Comparison of ENCODE assay signal across 8 mouse cellular contexts in the genomic region with DNA sequence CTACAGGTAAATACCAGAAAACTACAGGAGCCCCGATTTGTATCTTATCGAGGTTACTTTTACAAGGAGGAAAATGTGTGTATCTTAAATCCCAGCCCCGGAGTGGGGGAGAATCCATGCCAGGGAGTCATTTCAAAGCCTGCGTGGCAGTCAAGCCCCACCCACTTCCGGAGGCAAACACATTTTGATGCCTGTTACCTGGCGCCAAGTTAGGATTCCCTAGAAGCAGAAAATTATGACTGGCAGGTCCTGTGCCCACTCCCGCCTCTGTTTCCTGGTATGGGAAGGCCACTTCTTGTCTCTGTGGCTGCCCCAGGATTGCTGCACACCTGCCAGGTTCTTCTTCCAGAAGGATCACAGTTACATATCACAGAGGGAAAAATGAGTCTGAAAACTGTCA. TPM values are rescaled to one million over a fixed set of nuclear protein-coding genes. Genes with fewer than 3 reads are reported as not detected.
DNase-seq lines count a peak whose midpoint lies in the region; ATAC-seq and TF ChIP-seq lines count a peak whose summit lies in the region.

No protein-coding gene starts in this region.

- peak overlapping the region; percentile 34 for H3K27ac ChIP-seq in bone marrow, adult 2 months (ENCODE audit: control insufficient read depth, insufficient read depth, low read depth, low read length, poor library complexity)
- no peak overlapping the region for H3K27ac ChIP-seq in intestine, embryonic 14.5 days (ENCODE audit: low read depth)

- peaks cover 60% of the 10 kb centered on the region for H3K4me1 ChIP-seq in erythroblast, embryonic 14.5 days (ENCODE audit: control insufficient read depth)
- H3K4me1 ChIP-seq in bone marrow, adult 2 months (ENCODE audit: control insufficient read depth, insufficient read depth, low read length) = peaks cover 4% of the 10 kb centered on the region; the same call in 1 of the 2 replicates
- H3K4me1 ChIP-seq in intestine, embryonic 14.5 days (replicated peaks; ENCODE audit: control insufficient read depth, insufficient read depth, low read length) = 0 out of 2 replicates have a peak, but pooled peaks cover 4% of the 10 kb centered on the region

- DNase-seq in intestine, embryonic 14.5 days (ENCODE audit: low spot score) = peak; percentile 59
- peak; percentile 53 for DNase-seq in lung, postnatal 10 days
- no peak for DNase-seq in T-cell, adult 2 months (ENCODE audit: low spot score)
- no peak for DNase-seq in layer of hippocampus, postnatal 36 days
- DNase-seq in thymus, postnatal 25 days = no peak

- peak overlapping the region; percentile 84 for H3K4me2 ChIP-seq in intestine, embryonic 14.5 days (ENCODE audit: low read length)

- no peak for TF ChIP-seq CTCF in bone marrow, adult 2 months (IDR thresholded peaks at IDR 0.05; ENCODE audit: control insufficient read depth, insufficient read depth, low read length)

- peaks cover 34% of the 10 kb centered on the region for H3K36me3 ChIP-seq in erythroblast, embryonic 14.5 days (ENCODE audit: control insufficient read depth)
- peaks cover 2% of the 10 kb centered on the region; the same call in 1 of the 2 replicates for H3K36me3 ChIP-seq in intestine, embryonic 14.5 days (ENCODE audit: control insufficient read depth, insufficient read depth, low read length)

- H3K4me3 ChIP-seq in erythroblast, embryonic 14.5 days (replicated peaks) = peak overlapping the region; percentile 87
- H3K4me3 ChIP-seq in bone marrow, adult 2 months (replicated peaks; ENCODE audit: control insufficient read depth, low read depth, low read length) = peak overlapping the region; percentile 65
- no peak overlapping the region for H3K4me3 ChIP-seq in intestine, embryonic 14.5 days (ENCODE audit: low read depth, low read length)

- H3K9ac ChIP-seq in intestine, embryonic 14.5 days (ENCODE audit: low read length) = no peak overlapping the region

- H3K9me3 ChIP-seq in erythroblast, embryonic 14.5 days (ENCODE audit: control insufficient read depth, low read length) = no peaks in the 10 kb centered on the region
- no peaks in the 10 kb centered on the region for H3K9me3 ChIP-seq in intestine, embryonic 14.5 days (ENCODE audit: control insufficient read depth, low read length)

- H3K27me3 ChIP-seq in erythroblast, embryonic 14.5 days (ENCODE audit: control insufficient read depth) = no peaks in the 10 kb centered on the region
- H3K27me3 ChIP-seq in intestine, embryonic 14.5 days (replicated peaks; ENCODE audit: control insufficient read depth, insufficient read depth, low read length) = 0 out of 2 replicates have a peak, but pooled peaks cover 12% of the 10 kb centered on the region

- no peak for TF ChIP-seq POLR2A in bone marrow, adult 2 months (IDR thresholded peaks at IDR 0.05; ENCODE audit: borderline replicate concordance, control insufficient read depth, low read depth, low read length)

- ATAC-seq in erythroblast, adult 5-6 weeks (replicated peaks; ENCODE audit: low FRiP score, poor library complexity, severe bottlenecking) = no peak
- ATAC-seq in intestine, embryonic 14.5 days (replicated peaks; ENCODE audit: low FRiP score, low TSS enrichment, low read depth) = no peak

- WGBS in bone marrow, adult 2 months = 37% methylated on average over 7 of the region's 7 CpGs
- 54% methylated on average over 7 of the region's 7 CpGs for WGBS in intestine, embryonic 14.5 days

RNA-seq across cellular contexts. Expression of a gene that starts 2.3 kb away (rescaled TPM):
- polyA plus RNA-seq in erythroblast, embryonic 14.5 days (2012) = 4.8 and 4.9 TPM in 2 replicates
- 56.1 and 68.1 TPM in 2 replicates for total RNA-seq in erythroblast, adult 5-6 weeks (2015; ENCODE audit: low replicate concordance)
- total RNA-seq in erythroblast, adult 5-6 weeks (2017; ENCODE audit: low replicate concordance) = 180 TPM in 2 replicates
- 68.4 and 138 TPM in 2 replicates for polyA plus RNA-seq in bone marrow, adult 2 months (2011; ENCODE audit: insufficient read depth, insufficient read length, low replicate concordance, missing spikeins)
- polyA plus RNA-seq in intestine, embryonic 14.5 days (2014; fragmentation: Nextera tagmentation; extraction: Ambion mirVana) = 14.5 and 15.2 TPM in 2 replicates
- total RNA-seq in layer of hippocampus, postnatal 36 days (2021) = 10 to 100 TPM; 29.4 to 32.6 TPM

RNA-seq across cellular contexts. Expression of a gene that starts 57.0 kb away (rescaled TPM):
- polyA plus RNA-seq in erythroblast, embryonic 14.5 days (2012) = 1.8 and 2.2 TPM in 2 replicates
- 27.9 and 44.9 TPM in 2 replicates for total RNA-seq in erythroblast, adult 5-6 weeks (2015; ENCODE audit: low replicate concordance)
- total RNA-seq in erythroblast, adult 5-6 weeks (2017; ENCODE audit: low replicate concordance) = 66.5 TPM in 2 replicates
- 30.2 and 45.0 TPM in 2 replicates for polyA plus RNA-seq in bone marrow, adult 2 months (2011; ENCODE audit: insufficient read depth, insufficient read length, low replicate concordance, missing spikeins)
- polyA plus RNA-seq in intestine, embryonic 14.5 days (2014; fragmentation: Nextera tagmentation; extraction: Ambion mirVana) = 45.5 TPM in 2 replicates
- 10 to 100 TPM; 41.1 to 45.3 TPM for total RNA-seq in layer of hippocampus, postnatal 36 days (2021)

Comparison
In these comparisons a context has a peak if more than half of its experiments do, and no peak if none do; other contexts are left out.
1. DNase-seq: peak in intestine, embryonic 14.5 days (single experiment) and lung, postnatal 10 days (single experiment); none in T-cell, adult 2 months (single experiment), layer of hippocampus, postnatal 36 days (0 of 2) and thymus, postnatal 25 days (single experiment).